Mouse (Mus musculus): Measurements from ENCODE around the gene Psenen. TPM values are rescaled to one million over a fixed set of nuclear protein-coding genes. Genes with fewer than 3 reads are reported as not detected.
A peak's percentile ranks its signal among the peaks of the same experiment; 100 is the strongest.

Gene Psenen
- 131 and 138 TPM in 2 replicates for polyA plus RNA-seq (2015; fragmentation: Nextera tagmentation; extraction: Ambion mirVana)

- H3K36me3 ChIP-seq: peaks cover 34% of the 10 kb centered on the region
- H3K9me3 ChIP-seq: no peaks in the 10 kb centered on the region
- peak; percentile 84 for ATAC-seq (ENCODE audit: insufficient number of reproducible peaks, insufficient read depth, low FRiP score, low TSS enrichment, low read depth)
- H3K27me3 ChIP-seq: no peaks in the 10 kb centered on the region
- peak within 1 kb of the TSS; percentile 76 for H3K4me3 ChIP-seq
- H3K27ac ChIP-seq: peak within 1 kb of the TSS; percentile 96
- H3K4me2 ChIP-seq: peak within 1 kb of the TSS; percentile 82
- under 1% methylated on average over 45 of the region's 45 CpGs for WGBS
- peaks cover 33% of the 10 kb centered on the region for H3K4me1 ChIP-seq
- peak within 1 kb of the TSS; percentile 83 for H3K9ac ChIP-seq
These were observed at the start of gene Psenen, which contains the start of the genes U2af1l4 and Gm49396 for GRCm38 (mm10) chr7:30563117-30563905. Gene Psenen, minus strand, starts transcription at chr7:30563627. Gene U2af1l4, plus strand, starts transcription at chr7:30563301. Gene Gm49396, plus strand, starts transcription at chr7:30563344.

GRCm38 (mm10) chr7:30612654-30613402 lies 49.4 kb upstream of the Psenen start, which contains the start of gene Upk1a:
Gene Upk1a, minus strand, starts transcription at chr7:30612847.
- no peak for ATAC-seq (ENCODE audit: insufficient number of reproducible peaks, insufficient read depth, low FRiP score, low TSS enrichment, low read depth)
- Histone ChIP-seq H3K27me3 (no peaks in the 10 kb centered on the region), H3K9me3 (no peaks in the 10 kb centered on the region), H3K27ac (no peak within 1 kb of the TSS), H3K9ac (no peak within 1 kb of the TSS), H3K36me3 (peaks cover 29% of the 10 kb centered on the region), H3K4me2 (no peak within 1 kb of the TSS), H3K4me3 (no peak within 1 kb of the TSS), H3K4me1 (no peaks in the 10 kb centered on the region)
- 71% methylated on average over 8 of the region's 8 CpGs for WGBS

- no peak overlapping the region for H3K4me2 ChIP-seq
- no peak overlapping the region for H3K9ac ChIP-seq
- no peaks in the 10 kb centered on the region for H3K4me1 ChIP-seq
- H3K27me3 ChIP-seq: no peaks in the 10 kb centered on the region
- peaks cover 3% of the 10 kb centered on the region for H3K36me3 ChIP-seq
- 54% methylated on average over 7 of the region's 7 CpGs for WGBS
- no peaks in the 10 kb centered on the region for H3K9me3 ChIP-seq
- ATAC-seq (ENCODE audit: insufficient number of reproducible peaks, insufficient read depth, low FRiP score, low TSS enrichment, low read depth): no peak
- H3K4me3 ChIP-seq: no peak overlapping the region
- no peak overlapping the region for H3K27ac ChIP-seq
These were observed 46.6 kb upstream of the Psenen start for GRCm38 (mm10) chr7:30610043-30610442.

GRCm38 (mm10) chr7:30608476-30608875 lies 45.0 kb upstream of the Psenen start:
- no peak overlapping the region for H3K9ac ChIP-seq
- no peaks in the 10 kb centered on the region for H3K27me3 ChIP-seq
- no peak overlapping the region for H3K27ac ChIP-seq
- H3K4me1 ChIP-seq: no peaks in the 10 kb centered on the region
- H3K9me3 ChIP-seq: no peaks in the 10 kb centered on the region
- WGBS: 47% methylated on average over 16 of the region's 16 CpGs
- H3K4me3 ChIP-seq: no peak overlapping the region
- H3K36me3 ChIP-seq: no peaks in the 10 kb centered on the region
- ATAC-seq (ENCODE audit: insufficient number of reproducible peaks, insufficient read depth, low FRiP score, low TSS enrichment, low read depth): no peak
- H3K4me2 ChIP-seq: no peak overlapping the region

- Histone ChIP-seq H3K4me1 (no peaks in the 10 kb centered on the region), H3K27me3 (no peaks in the 10 kb centered on the region), H3K4me3 (no peak overlapping the region), H3K9ac (no peak overlapping the region), H3K27ac (no peak overlapping the region), H3K36me3 (no peaks in the 10 kb centered on the region), H3K4me2 (no peak overlapping the region), H3K9me3 (no peaks in the 10 kb centered on the region)
- ATAC-seq (ENCODE audit: insufficient number of reproducible peaks, insufficient read depth, low FRiP score, low TSS enrichment, low read depth): no peak
- WGBS: 24% methylated on average over 8 of the region's 8 CpGs
These were observed 44.4 kb upstream of the Psenen start for GRCm38 (mm10) chr7:30607706-30608309.

- 0 out of 2 replicates have a peak overlapping the region, but pooled peaks have one; percentile 36 for H3K9ac ChIP-seq
- H3K27ac ChIP-seq: no peak overlapping the region
- no peak for ATAC-seq (ENCODE audit: insufficient number of reproducible peaks, insufficient read depth, low FRiP score, low TSS enrichment, low read depth)
- H3K36me3 ChIP-seq: no peaks in the 10 kb centered on the region
- H3K9me3 ChIP-seq: no peaks in the 10 kb centered on the region
- no peak overlapping the region for H3K4me2 ChIP-seq
- H3K4me1 ChIP-seq: no peaks in the 10 kb centered on the region
- no peak overlapping the region for H3K4me3 ChIP-seq
- H3K27me3 ChIP-seq: no peaks in the 10 kb centered on the region
- 91% methylated on average over 8 of the region's 8 CpGs for WGBS
These were observed 41.5 kb upstream of the Psenen start for GRCm38 (mm10) chr7:30604944-30605343.

GRCm38 (mm10) chr7:30604424-30604823 lies 41.0 kb upstream of the Psenen start:
- WGBS: 34% methylated on average over 8 of the region's 8 CpGs
- Histone ChIP-seq H3K4me3 (no peak overlapping the region), H3K27ac (no peak overlapping the region), H3K4me1 (no peaks in the 10 kb centered on the region), H3K9ac (0 out of 2 replicates have a peak overlapping the region, but pooled peaks have one; percentile 36), H3K36me3 (no peaks in the 10 kb centered on the region), H3K9me3 (no peaks in the 10 kb centered on the region), H3K27me3 (no peaks in the 10 kb centered on the region), H3K4me2 (no peak overlapping the region)
- no peak for ATAC-seq (ENCODE audit: insufficient number of reproducible peaks, insufficient read depth, low FRiP score, low TSS enrichment, low read depth)

GRCm38 (mm10) chr7:30602583-30602982 lies 39.2 kb upstream of the Psenen start:
- WGBS: 15% methylated on average over 3 of the region's 3 CpGs
- Histone ChIP-seq H3K4me2 (no peak overlapping the region), H3K36me3 (no peaks in the 10 kb centered on the region), H3K27ac (no peak overlapping the region), H3K9me3 (no peaks in the 10 kb centered on the region), H3K27me3 (no peaks in the 10 kb centered on the region), H3K4me3 (no peak overlapping the region), H3K9ac (no peak overlapping the region), H3K4me1 (no peaks in the 10 kb centered on the region)
- no peak for ATAC-seq (ENCODE audit: insufficient number of reproducible peaks, insufficient read depth, low FRiP score, low TSS enrichment, low read depth)

GRCm38 (mm10) chr7:30600651-30601050 lies 37.2 kb upstream of the Psenen start:
- WGBS: 65% methylated on average over 7 of the region's 7 CpGs
- Histone ChIP-seq H3K9ac (no peak overlapping the region), H3K27ac (0 out of 2 replicates have a peak overlapping the region, but pooled peaks have one; percentile 48), H3K4me2 (no peak overlapping the region), H3K9me3 (no peaks in the 10 kb centered on the region), H3K4me3 (no peak overlapping the region), H3K4me1 (no peaks in the 10 kb centered on the region), H3K27me3 (no peaks in the 10 kb centered on the region), H3K36me3 (no peaks in the 10 kb centered on the region)
- no peak for ATAC-seq (ENCODE audit: insufficient number of reproducible peaks, insufficient read depth, low FRiP score, low TSS enrichment, low read depth)

GRCm38 (mm10) chr7:30599933-30600353 lies 36.5 kb upstream of the Psenen start:
- peak; percentile 87 for ATAC-seq (ENCODE audit: insufficient number of reproducible peaks, insufficient read depth, low FRiP score, low TSS enrichment, low read depth)
- 2% methylated on average over 16 of the region's 16 CpGs for WGBS
- Histone ChIP-seq H3K4me1 (no peaks in the 10 kb centered on the region), H3K9ac (no peak overlapping the region), H3K27ac (0 out of 2 replicates have a peak overlapping the region, but pooled peaks have one; percentile 48), H3K36me3 (no peaks in the 10 kb centered on the region), H3K4me3 (no peak overlapping the region), H3K9me3 (no peaks in the 10 kb centered on the region), H3K27me3 (no peaks in the 10 kb centered on the region), H3K4me2 (no peak overlapping the region)

- no peak for ATAC-seq (ENCODE audit: insufficient number of reproducible peaks, insufficient read depth, low FRiP score, low TSS enrichment, low read depth)
- Histone ChIP-seq H3K36me3 (no peaks in the 10 kb centered on the region), H3K4me1 (no peaks in the 10 kb centered on the region), H3K4me3 (no peak within 1 kb of the TSS), H3K27ac (no peak within 1 kb of the TSS; the same call in 1 of the 2 replicates), H3K27me3 (no peaks in the 10 kb centered on the region), H3K4me2 (no peak within 1 kb of the TSS), H3K9ac (no peak within 1 kb of the TSS), H3K9me3 (no peaks in the 10 kb centered on the region)
- WGBS: 92% methylated on average over 12 of the region's 12 CpGs
These were observed 35.4 kb upstream of the Psenen start, which contains the start of gene Zbtb32 for GRCm38 (mm10) chr7:30598786-30599185. Gene Zbtb32, minus strand, starts transcription at chr7:30598909.
